Mouse (Mus musculus) thymus, adult 2 months (tissue): ENCODE measurements around the gene Ntm.

Experiments
- CTCF ChIP-seq: fragments of 200-500 bp; IDR thresholded peaks from 2 replicates; pipeline ENCODE4 v1.5.1; 2012; ENCODE audit warnings: mild to moderate bottlenecking, control low read depth, low read length, moderate library complexity, borderline replicate concordance; ENCODE audit not compliant: control insufficient read depth, poor library complexity, insufficient read depth; ENCODE audit errors: extremely low read depth
- POLR2A ChIP-seq: fragments of 200-500 bp; IDR thresholded peaks from 2 replicates; pipeline ENCODE4 v1.6.1; 2012; ENCODE audit warnings: mild to moderate bottlenecking, low read length, control low read depth, moderate library complexity; ENCODE audit not compliant: control insufficient read depth, poor library complexity, insufficient read depth; ENCODE audit errors: extremely low read depth

DNA sequence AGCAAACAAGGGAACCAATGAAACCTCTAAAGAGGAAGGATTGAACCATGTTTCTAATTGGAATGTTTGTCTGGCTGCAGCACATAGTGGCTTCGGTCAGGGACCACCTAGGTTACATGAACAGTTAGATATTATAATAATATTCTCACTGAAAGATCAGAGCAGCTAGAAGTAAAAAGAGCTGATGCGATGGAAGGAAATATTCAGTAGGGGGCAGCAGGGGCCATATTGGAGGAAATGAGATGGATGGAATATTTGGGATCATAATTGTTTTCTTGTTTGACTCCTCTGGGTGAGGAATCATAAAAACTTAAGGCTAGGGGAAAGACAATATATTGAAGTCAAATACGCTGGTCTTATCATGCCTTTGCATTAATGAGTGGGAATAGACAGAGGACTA is 726.2 kb downstream of the Ntm start:
- TF ChIP-seq POLR2A, result no peak
- no peak for TF ChIP-seq CTCF
